Mouse (Mus musculus): ENCODE data around the gene Efnb2. TPM values are rescaled to one million over a fixed set of nuclear protein-coding genes. Genes with fewer than 3 reads are reported as not detected.

Efnb2 gene
- total RNA-seq (2021) = 10 to 100 TPM; 67.2 to 69.6 TPM

DNA sequence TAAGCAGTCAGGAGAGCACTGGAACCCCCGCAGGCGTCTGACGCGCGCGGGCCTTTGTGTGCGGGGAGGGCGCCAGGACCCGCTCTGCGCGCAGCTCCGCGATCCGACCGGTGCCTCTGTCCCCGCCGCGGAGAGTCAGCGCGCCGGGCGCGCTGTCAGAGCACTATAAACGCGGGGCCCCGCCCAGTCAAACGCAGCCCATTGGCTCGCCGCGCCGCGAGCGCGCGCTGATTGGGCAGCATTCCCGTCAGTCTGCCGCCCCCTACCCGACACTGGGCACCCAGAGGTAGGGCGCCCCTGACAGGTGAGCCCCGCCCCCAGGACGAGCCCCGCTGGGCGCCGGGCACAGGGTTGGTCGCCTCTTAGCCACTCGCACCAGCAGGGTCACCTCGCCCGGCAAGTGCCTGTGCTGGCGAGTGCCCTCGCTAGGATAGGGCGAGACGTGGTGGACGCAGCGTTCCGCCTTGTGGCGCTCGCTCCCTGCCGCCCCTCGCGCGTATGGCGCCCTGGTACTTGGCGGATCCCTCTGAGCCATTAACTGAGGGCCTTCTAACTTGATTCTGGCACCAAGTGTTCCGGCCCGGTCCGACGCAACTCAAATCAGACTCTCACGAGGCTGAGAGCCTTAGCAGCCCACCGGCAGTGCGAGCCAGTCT, at the start of gene Efnb2:
TSS of gene Efnb2 (minus strand) at position 140 of the 656 bp plus-strand sequence.
- peak; percentile 98 for DNase-seq (ENCODE audit: low spot score in 2 of 2)
- intact Hi-C loops (cut with DNase I) = loop anchor here (1.0 to 5.0 kb wide), 2 partner anchors 333 to 516 kb away; no protein-coding TSS in a partner anchor

DNA sequence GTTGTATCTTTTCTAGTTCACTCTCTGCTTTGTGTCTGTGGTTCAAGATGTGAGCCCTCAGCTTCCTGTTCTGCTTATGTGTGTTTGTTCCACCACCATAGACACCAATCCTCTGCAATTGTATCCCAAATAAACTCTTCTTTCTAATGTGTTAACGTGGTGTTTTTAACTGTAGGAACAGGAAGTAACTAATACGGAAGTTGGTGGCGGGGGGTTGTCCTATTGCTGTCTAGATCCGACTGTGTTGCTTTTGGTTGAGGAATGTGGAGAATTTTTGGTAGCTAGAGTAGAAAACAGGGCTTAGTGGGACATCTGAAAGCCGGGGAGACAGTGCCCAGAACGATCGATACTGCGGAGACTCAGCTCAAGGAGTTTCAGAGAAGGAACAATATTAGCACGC, 43.8 kb upstream of the Efnb2 start:
- intact Hi-C loops (cut with DNase I) = no loop called here
- DNase-seq (ENCODE audit: low spot score in 2 of 2) = no peak

DNA sequence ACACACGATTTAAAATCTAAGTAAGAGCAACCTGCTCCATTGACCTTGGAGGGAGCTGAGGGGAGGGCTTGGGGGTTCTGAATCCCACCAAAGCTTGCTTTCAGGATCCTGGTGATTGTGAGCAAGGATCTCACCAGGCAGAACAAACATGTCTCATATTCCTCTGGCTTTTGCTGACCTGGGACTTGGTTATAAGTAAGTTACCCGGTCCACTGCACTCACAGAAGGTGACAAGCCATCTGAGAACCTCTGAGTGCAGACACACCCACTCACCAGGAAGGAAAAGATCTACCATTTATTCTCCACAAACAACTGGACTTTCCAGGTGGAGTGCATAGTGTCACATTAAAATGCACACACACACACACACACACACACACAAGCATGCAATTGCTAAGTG, 42.6 kb upstream of the Efnb2 start:
- intact Hi-C loops (cut with DNase I) = no loop called here
- DNase-seq (ENCODE audit: low spot score in 2 of 2) = no peak

DNA sequence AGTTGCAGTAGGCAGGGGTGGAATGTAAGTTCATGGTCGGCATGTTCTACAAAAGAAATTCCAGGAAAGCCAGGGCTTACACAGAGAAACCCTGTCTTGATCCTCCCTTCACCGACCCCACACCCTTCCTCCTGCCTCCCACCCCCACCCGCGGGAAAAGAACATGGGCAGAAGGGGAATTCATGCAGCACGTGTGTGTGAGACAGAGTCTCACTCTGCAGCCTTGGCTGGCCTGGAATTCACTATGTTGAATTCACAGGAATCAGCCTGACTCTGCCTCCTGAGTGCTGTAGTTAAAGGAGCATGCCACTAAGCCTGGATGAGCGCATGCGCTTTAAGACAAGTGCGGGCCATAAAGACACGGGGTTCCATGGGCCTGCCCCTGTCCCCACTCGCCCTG, 39.8 kb upstream of the Efnb2 start:
- DNase-seq (ENCODE audit: low spot score in 2 of 2) = no peak
- intact Hi-C loops (cut with DNase I) = no loop called here

DNA sequence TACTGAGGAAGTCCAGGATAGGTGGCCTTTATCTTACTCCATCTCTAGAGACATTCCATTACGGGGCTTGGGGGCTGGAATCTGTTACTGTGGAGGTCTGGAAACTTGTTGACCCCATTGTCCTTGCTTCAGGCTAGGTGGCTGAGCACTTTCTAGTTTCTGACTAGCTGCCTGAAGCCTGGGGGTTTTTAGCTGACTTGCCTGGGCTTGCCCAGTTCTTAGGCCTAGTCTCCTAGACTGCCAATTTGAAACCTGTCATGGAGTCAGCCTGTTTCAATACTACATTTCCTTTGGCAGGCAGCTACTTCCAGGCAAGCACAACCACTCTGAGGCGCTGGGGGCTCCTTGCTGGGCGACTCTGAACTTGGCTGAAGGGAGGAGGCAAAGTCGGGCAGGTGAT, 39.2 kb upstream of the Efnb2 start:
- no peak for DNase-seq (ENCODE audit: low spot score in 2 of 2)
- intact Hi-C loops (cut with DNase I) = no loop called here

- peak; percentile 96 to 99 for DNase-seq (ENCODE audit: low spot score in 2 of 2)
- intact Hi-C loops (cut with DNase I) = loop anchor here (5.0 kb wide), 1 partner anchor 302 kb away; no protein-coding TSS in a partner anchor
Measured at GRCm38 (mm10) chr8:8690146-8691092, 29.4 kb upstream of the Efnb2 start, which contains the start of gene Arglu1. Gene Arglu1 (minus strand): TSS chr8:8690521.

- intact Hi-C loops (cut with DNase I) = loop anchor here (5.0 kb wide), 2 partner anchors 303 to 483 kb away; no protein-coding TSS in a partner anchor
- peak; percentile 72 to 76 for DNase-seq (ENCODE audit: low spot score in 2 of 2)
Measured at GRCm38 (mm10) chr8:8689454-8690145, 28.6 kb upstream of the Efnb2 start.

- DNase-seq (ENCODE audit: low spot score in 2 of 2) = peak in 1 of 2 experiments; percentile 7
- intact Hi-C loops (cut with DNase I) = loop anchor here (5.0 kb wide), 1 partner anchor 483 kb away; no protein-coding TSS in a partner anchor
Measured at GRCm38 (mm10) chr8:8688823-8689453, 27.9 kb upstream of the Efnb2 start.

GRCm38 (mm10) chr8:8685517-8685916, 24.5 kb upstream of the Efnb2 start:
- intact Hi-C loops (cut with DNase I) = loop anchor here (5.0 kb wide), 1 partner anchor 487 kb away; no protein-coding TSS in a partner anchor
- no peak for DNase-seq (ENCODE audit: low spot score in 2 of 2)

DNA sequence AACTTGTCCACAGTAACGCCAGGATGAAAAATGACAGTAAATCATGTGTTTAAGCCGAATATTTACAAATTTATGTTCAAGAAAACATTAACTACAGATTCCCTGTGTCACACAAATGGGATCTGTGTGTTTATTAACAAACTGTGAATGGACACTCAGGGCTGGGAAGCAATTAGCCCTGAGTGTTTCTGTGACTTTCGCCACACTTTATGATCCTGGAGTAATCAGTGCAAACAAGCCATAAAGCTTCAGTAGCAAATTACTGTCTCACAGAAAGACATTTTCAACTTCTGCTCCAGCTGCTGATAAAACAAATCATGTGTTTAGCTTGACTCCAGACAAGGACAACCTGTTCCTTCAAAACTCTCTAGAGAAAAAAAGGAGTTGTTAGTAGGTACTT, 21.7 kb upstream of the Efnb2 start:
- intact Hi-C loops (cut with DNase I) = no loop called here
- DNase-seq (ENCODE audit: low spot score in 2 of 2) = no peak

GRCm38 (mm10) chr8:8678236-8678635, 17.2 kb upstream of the Efnb2 start:
- intact Hi-C loops (cut with DNase I) = no loop called here
- no peak for DNase-seq (ENCODE audit: low spot score in 2 of 2)

GRCm38 (mm10) chr8:8674864-8675263, 13.8 kb upstream of the Efnb2 start:
- no peak for DNase-seq (ENCODE audit: low spot score in 2 of 2)
- intact Hi-C loops (cut with DNase I) = no loop called here

GRCm38 (mm10) chr8:8661759-8662138, 707 bp upstream of the Efnb2 start:
- intact Hi-C loops (cut with DNase I) = loop anchor here (1.0 to 5.0 kb wide), 2 partner anchors 333 to 516 kb away; no protein-coding TSS in a partner anchor
- peak; percentile 91 to 95 for DNase-seq (ENCODE audit: low spot score in 2 of 2)

- DNase-seq (ENCODE audit: low spot score in 2 of 2) = no peak
Measured at GRCm38 (mm10) chr8:8660307-8661098, 539 bp downstream of the Efnb2 start.

DNA sequence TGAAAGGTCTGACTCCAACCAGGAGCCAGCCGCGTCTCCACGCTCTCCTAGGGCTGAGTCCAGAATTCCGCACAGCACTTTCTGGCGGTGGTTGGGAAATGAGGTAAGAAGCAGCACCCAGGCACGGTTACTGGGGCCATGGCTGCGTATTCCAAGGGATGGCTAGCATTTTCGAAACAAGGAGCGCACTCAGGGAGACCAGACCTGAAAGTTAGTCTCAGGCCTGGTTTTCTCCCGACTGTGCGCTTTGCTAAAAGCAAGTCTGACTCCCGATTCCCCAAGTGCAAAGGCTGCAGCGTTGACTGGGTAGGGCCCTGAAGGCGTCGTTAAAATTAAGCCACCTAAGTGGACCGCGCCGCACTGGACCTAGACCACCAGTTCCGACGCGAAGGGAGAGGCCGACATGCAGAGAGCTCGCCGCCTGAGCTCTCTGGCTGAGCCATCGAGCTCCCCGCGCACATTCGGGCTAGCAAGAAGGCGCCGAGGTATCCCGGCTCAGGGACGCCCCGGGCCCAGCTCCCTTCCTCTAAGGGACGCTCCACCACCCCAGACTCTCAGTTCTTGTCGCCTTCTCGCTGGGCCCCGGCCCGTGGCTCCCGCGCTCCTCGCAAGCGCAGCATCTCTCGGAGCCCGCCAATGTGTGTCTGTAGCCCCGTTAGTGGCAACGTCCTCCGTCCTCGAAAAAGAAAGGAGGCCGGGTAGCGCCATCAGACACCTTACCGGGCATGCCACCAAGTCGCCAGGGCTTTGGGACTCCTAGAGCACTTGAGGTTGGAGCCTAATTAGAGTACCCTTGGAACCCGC, 1.3 kb downstream of the Efnb2 start:
- peak; percentile 54 to 60 for DNase-seq (ENCODE audit: low spot score in 2 of 2)
- intact Hi-C loops (cut with DNase I) = loop anchor here (5.0 to 10.0 kb wide), 6 partner anchors 518 to 1642 kb away; no protein-coding TSS in a partner anchor

More at GRCm38 (mm10) chr8:8660307-8661098, 539 bp downstream of the Efnb2 start:
- intact Hi-C loops (cut with DNase I) = loop anchor here (1.0 to 5.0 kb wide), 2 partner anchors 334 to 517 kb away; no protein-coding TSS in a partner anchor

DNA sequence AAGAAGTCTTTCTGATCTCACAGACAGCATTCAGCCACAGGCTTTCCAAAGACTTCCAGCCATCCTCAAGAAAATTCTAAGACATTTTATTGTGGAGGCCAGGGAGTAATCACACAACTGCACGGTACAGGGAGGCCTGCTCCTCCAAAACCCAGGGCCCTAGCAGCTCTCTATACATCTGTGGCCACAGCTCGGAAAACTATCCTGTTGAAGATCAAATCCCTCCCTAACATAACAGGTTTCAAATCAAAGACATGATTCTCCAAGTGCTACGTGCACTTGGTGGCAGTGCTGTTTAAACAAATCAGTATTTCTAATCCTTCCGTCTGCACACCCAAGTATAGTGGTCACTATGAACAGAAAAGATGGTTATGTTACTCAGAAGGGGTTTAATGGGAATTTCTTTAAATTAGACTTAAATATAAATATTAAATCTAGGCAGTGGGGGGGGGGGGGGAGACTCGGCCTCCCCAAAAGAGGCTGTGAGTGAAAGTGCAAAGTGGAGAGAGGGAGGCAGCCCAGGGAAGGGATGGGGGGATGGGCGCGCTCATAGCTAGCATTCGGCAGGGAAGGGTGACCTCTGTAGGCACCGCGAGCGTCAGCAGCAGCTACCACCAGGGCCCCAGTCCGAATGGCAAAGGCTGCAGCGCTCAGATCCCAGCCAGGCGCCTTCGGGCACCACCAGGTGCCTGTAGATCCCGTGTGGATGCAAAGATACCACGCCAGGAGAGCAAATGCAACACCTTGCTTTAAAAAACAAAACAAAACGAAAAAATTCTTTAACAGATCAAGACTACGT, 2.4 kb downstream of the Efnb2 start:
- intact Hi-C loops (cut with DNase I) = loop anchor here (5.0 to 10.0 kb wide), 5 partner anchors 554 to 1641 kb away; no protein-coding TSS in a partner anchor

More for the DNA sequence above, 2.4 kb downstream of the Efnb2 start:
- DNase-seq (ENCODE audit: low spot score in 2 of 2) = peak; percentile 84 to 90

Data from left cerebral cortex, postnatal 25 days (tissue).